Mouse (Mus musculus): Measurements from ENCODE around the gene Dapl1. TPM values are rescaled to one million over a fixed set of nuclear protein-coding genes. Genes with fewer than 3 reads are reported as not detected.
A peak's percentile ranks its signal among the peaks of the same experiment; 100 is the strongest.

Dapl1 gene
- not detected in 2 replicates for total RNA-seq (2014; fragmentation: Nextera tagmentation)
- not detected in 2 replicates for total RNA-seq (2017)

GRCm38 (mm10) chr2:59484438-59484837 is at the start of gene Dapl1:
Gene Dapl1, plus strand, starts transcription at chr2:59484653.
- ATAC-seq (replicated peaks; ENCODE audit: low FRiP score, low TSS enrichment, poor library complexity, severe bottlenecking) = no peak

- no peak for ATAC-seq (replicated peaks; ENCODE audit: low FRiP score, low TSS enrichment, poor library complexity, severe bottlenecking)
These were observed 49.6 kb upstream of the Dapl1 start for GRCm38 (mm10) chr2:59434820-59435219.

- ATAC-seq (replicated peaks; ENCODE audit: low FRiP score, low TSS enrichment, poor library complexity, severe bottlenecking) = peak; percentile 75
These were observed 46.6 kb upstream of the Dapl1 start for GRCm38 (mm10) chr2:59437684-59438393.

DNA sequence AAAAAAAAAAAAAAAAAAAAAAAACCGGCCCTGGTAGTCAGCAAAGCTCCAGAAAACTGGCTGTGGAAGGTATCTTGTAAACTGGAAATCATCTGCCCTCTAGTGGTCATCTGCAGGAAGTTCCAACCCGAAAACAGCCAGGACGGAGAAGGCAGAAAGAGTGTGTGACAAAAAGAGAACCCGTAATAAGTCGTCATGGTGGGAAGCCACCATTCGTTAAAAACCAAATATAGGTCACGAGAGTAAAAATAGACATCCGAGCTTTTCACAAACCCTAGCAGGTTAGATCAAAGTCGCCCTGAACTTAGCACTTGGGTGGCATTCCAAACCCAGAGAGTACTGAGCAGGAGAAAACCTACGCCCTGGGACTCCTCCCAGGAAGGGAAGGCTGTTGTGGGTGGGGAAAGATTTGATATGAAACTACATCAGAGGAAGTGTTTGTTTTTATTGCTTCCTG is 45.9 kb upstream of the Dapl1 start:
- peak; percentile 87 for ATAC-seq (replicated peaks; ENCODE audit: low FRiP score, low TSS enrichment, poor library complexity, severe bottlenecking)

DNA sequence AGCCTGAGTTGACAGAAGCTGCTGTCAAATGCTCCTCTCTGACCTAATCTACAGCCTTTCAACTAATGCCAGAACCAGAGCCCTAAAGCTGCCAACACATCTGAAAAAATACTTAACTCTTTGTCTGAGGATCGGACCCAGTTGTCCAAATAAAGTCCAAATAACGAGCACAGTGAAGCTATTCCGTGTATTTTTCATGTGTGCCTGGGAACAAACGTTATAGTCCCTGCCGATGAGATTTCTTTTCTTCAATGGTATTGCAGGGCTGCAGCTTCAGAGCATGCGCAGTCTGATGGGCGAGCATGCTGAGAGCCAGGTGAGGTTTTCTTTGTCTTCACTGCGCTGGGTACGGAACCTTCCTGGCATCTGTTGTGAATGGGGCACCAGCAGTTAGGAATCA is 44.6 kb upstream of the Dapl1 start:
- no peak for ATAC-seq (replicated peaks; ENCODE audit: low FRiP score, low TSS enrichment, poor library complexity, severe bottlenecking)

DNA sequence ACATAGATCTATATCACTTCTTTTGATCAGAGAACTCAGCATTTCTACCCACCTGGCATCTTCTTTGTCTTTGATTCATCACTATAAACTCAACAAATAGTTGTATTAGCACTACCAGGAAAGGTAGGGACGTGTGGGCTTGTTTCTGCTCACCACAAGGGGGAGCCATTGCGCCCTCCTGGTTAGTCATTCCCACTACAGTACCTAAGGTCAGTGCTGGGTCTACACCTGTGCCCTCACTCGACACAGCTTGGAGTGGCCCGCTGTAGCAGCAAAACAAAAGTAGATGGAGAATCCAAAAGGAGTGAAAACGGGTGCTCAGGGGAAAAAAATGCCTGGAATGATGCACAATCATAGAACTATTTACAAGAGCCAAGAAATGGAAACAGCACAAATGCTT is 44.0 kb upstream of the Dapl1 start:
- ATAC-seq (replicated peaks; ENCODE audit: low FRiP score, low TSS enrichment, poor library complexity, severe bottlenecking) = peak; percentile 58; the same call in 1 of the 2 replicates

GRCm38 (mm10) chr2:59441681-59442080 is 42.8 kb upstream of the Dapl1 start:
- no peak for ATAC-seq (replicated peaks; ENCODE audit: low FRiP score, low TSS enrichment, poor library complexity, severe bottlenecking)

GRCm38 (mm10) chr2:59446671-59447070 is 37.8 kb upstream of the Dapl1 start:
- no peak for ATAC-seq (replicated peaks; ENCODE audit: low FRiP score, low TSS enrichment, poor library complexity, severe bottlenecking)

DNA sequence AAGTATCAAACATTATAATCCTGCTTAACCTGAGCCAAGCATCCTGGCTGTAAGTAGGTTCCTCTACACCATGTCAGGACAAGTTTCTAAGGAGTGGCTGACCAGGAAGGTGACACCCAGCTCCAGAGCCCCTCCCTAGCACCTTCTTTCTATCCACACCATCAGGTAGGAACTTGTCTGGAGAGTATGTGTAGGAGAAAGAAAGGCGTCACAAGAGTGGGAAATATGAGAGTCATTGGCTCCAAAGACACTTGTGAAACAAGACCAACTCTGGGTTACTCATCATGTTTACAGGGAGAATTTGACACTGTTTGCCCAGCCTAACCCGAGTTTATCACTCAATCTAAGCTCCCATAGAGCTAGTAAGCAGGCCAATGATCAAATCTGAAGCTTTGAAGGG is 36.7 kb upstream of the Dapl1 start:
- ATAC-seq (replicated peaks; ENCODE audit: low FRiP score, low TSS enrichment, poor library complexity, severe bottlenecking) = no peak

DNA sequence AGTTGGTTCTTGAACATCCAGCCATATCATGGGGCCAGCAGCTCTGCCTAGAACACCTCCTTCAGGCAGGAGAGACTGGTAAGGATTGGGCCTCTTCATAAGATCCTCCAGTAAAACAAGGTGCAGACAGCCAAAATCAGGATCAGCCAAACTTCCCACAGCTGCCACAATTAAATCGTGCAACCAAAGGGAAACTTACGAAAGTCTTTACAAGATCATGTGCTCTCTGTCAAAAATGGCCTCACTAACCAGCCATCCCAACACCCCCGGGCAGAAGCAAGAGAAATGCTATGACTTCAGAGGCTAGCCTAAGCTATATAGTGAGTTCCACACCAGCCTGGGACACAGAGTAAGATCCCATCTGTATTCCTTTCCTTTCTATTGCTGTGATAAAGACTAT is 35.9 kb upstream of the Dapl1 start:
- no peak for ATAC-seq (replicated peaks; ENCODE audit: low FRiP score, low TSS enrichment, poor library complexity, severe bottlenecking)

DNA sequence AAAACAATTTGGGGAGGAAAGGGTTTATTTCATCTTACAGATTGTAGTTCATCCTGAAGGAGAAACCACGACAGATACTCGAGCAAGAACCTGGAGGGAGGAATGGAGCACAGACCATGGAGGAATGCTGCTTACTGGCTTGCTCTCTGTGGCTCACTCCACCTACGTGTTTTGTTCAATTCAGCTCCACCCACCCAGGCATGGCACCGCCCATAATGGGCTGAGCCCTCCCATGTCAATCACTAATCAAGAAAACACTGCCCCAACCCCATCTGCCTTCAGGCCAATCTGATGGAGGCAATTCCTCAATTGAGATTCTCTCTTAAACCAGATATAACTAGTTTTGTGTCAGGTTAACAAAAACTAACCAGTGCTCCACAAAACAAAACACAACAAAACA is 35.5 kb upstream of the Dapl1 start:
- no peak for ATAC-seq (replicated peaks; ENCODE audit: low FRiP score, low TSS enrichment, poor library complexity, severe bottlenecking)

DNA sequence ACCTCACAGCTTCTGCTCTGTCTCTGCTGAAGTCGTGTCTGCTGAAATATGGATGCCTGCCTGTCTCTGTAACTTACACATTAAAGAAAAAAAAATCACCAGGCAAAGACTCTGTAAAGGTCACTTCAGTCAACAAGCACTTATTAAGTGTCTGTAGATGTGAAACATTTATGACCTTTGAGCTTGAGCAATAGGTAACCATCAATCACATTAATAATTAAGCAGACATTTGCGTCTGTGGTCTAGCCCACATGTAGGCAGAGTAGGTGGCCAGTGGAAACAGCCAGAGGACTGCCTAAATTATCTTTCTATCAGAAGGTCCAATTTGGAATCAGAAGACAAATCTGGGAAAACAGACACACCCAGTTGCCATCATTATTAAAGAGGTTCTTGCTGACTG is 32.8 kb upstream of the Dapl1 start:
- no peak for ATAC-seq (replicated peaks; ENCODE audit: low FRiP score, low TSS enrichment, poor library complexity, severe bottlenecking)

DNA sequence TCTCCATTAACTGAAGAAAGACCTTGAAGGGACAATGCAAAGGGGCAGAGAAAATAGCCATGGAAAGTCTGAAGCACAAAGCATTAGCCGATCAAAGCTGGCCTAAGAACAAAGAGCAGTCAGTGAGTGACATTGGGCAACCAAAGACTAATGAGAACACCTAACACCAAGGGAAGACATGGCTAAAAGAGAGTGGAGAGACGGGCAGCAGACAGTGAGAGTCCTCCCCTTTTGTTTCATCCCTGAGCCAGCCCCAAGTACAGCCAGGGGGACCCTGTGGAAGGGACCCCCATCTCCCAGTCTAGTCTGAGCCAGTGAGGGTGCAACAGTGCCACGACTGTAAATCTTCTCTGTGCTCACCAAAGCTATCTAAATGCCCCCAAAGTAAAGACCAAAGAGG is 32.4 kb upstream of the Dapl1 start:
- ATAC-seq (replicated peaks; ENCODE audit: low FRiP score, low TSS enrichment, poor library complexity, severe bottlenecking) = no peak

DNA sequence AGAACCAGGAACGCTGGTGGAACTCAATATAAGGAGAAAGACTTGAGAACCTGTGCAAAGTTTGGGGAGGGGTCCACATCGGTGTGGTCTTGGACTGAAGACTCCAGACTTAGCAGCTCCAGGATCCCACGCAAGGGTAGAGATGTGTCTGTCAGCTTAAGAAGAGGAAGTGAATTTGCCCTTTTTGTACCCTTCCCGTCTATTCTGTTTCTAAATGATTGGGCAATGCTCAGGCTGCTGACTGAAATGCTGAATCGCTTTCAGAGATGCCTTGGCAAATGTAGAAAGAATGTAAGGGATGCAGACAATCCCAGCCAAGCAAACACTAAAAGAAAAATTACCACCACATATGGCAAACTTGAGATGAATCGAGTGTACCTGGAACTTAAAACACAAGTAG is 22.4 kb upstream of the Dapl1 start:
- no peak for ATAC-seq (replicated peaks; ENCODE audit: low FRiP score, low TSS enrichment, poor library complexity, severe bottlenecking)

GRCm38 (mm10) chr2:59463428-59464182 is 20.8 kb upstream of the Dapl1 start:
- no peak for ATAC-seq (replicated peaks; ENCODE audit: low FRiP score, low TSS enrichment, poor library complexity, severe bottlenecking)

DNA sequence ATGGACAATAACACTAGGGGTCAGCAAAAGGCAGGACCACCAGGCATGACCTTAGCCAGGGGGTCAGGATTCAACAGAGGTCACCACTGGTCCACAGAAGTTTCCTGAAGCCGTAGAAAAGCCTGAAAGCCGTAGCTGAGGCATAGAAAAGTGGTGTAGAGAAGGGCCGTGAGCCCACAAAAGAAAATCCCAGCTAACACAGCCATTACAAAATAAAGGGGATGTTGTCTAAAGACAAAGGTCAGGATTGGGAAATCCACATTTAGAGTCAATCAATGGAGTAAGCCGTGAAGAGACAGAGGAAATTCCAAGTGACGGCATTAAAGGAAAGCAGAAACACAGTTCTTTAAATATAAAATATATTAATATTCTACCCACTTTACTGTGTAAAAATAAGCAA is 18.8 kb upstream of the Dapl1 start:
- ATAC-seq (replicated peaks; ENCODE audit: low FRiP score, low TSS enrichment, poor library complexity, severe bottlenecking) = no peak

- no peak for ATAC-seq (replicated peaks; ENCODE audit: low FRiP score, low TSS enrichment, poor library complexity, severe bottlenecking)
These were observed 18.1 kb upstream of the Dapl1 start for GRCm38 (mm10) chr2:59466358-59466757.

GRCm38 (mm10) chr2:59467085-59467484 is 17.4 kb upstream of the Dapl1 start:
- ATAC-seq (replicated peaks; ENCODE audit: low FRiP score, low TSS enrichment, poor library complexity, severe bottlenecking) = no peak

- ATAC-seq (replicated peaks; ENCODE audit: low FRiP score, low TSS enrichment, poor library complexity, severe bottlenecking) = no peak
These were observed 16.5 kb upstream of the Dapl1 start for GRCm38 (mm10) chr2:59467976-59468375.

DNA sequence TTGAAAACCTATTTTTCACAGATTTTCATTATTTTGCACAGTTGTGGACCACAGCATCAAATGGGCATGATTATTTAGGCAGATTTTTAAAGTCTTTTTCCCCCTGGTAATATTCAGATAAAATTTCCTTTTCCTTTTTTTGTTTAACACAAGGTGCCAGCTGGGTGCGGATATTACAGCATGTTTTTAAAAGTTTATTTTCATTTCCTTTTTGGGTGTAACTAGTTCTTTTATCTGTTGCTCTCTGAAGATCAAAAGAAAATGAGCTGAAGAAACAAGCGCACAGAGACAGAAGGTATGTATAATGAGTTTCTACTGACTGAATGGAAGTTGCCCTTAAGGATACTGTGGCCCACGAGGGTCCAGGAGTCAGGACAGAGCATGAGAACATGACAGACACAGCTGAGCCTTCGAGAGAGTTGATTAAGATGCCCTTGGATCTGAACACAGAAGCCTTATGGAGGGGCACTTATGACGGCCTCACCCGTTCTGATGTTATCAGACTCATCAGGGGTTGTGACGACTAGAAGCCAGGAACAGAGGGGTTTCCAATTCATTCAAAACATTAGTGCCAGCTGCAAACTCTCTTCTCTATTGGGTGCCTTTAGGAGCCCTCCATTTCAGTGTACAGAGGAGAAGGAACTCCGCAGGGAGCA is 14.7 kb upstream of the Dapl1 start:
- ATAC-seq (replicated peaks; ENCODE audit: low FRiP score, low TSS enrichment, poor library complexity, severe bottlenecking) = no peak
